Mouse (Mus musculus) liver, embryonic 16.5 days (tissue): Measurements from ENCODE around the gene Tgif2. TPM values are rescaled to one million over a fixed set of nuclear protein-coding genes. Genes with fewer than 3 reads are reported as not detected.

Source experiments
- ATAC-seq: fragments of 200-750 bp; cut with Nextera tagmentation; 2 replicates; pipeline ENCODE4 v1.8.0; 2017; ENCODE audit warnings: low read depth, mild to moderate bottlenecking, moderate number of reproducible peaks, moderate library complexity
- H3K27ac ChIP-seq: fragments of 300-500 bp; sonication (generic); 2 replicates; pipeline ENCODE4 v1.5.1; 2014; ENCODE audit warnings: mild to moderate bottlenecking, low read length
- H3K27me3 ChIP-seq: fragments of 300-500 bp; sonication (generic); 2 replicates; pipeline ENCODE4 v1.6.1; 2014; ENCODE audit warnings: low read depth, low read length, mixed read lengths; ENCODE audit not compliant: control insufficient read depth, insufficient read depth
- H3K36me3 ChIP-seq: fragments of 300-500 bp; sonication (generic); 2 replicates; pipeline ENCODE4 v1.6.1; 2014; ENCODE audit warnings: mild to moderate bottlenecking; ENCODE audit not compliant: control insufficient read depth, insufficient read depth
- H3K4me1 ChIP-seq: fragments of 300-500 bp; sonication (generic); 2 replicates; pipeline ENCODE4 v1.6.1; 2014; ENCODE audit warnings: low read depth, low read length, mixed read lengths; ENCODE audit not compliant: control insufficient read depth
- H3K4me2 ChIP-seq: fragments of 300-500 bp; sonication (generic); 2 replicates; pipeline ENCODE4 v1.6.1; 2014; ENCODE audit warnings: low read depth, low read length, mixed read lengths
- H3K4me3 ChIP-seq: fragments of 300-500 bp; sonication (generic); 2 replicates; pipeline ENCODE4 v1.5.1; 2014; ENCODE audit warnings: low read depth, mild to moderate bottlenecking, low read length
- H3K9ac ChIP-seq: fragments of 300-500 bp; sonication (generic); 2 replicates; pipeline ENCODE4 v1.6.1; 2014; ENCODE audit warnings: low read depth, low read length
- H3K9me3 ChIP-seq: fragments of 300-500 bp; sonication (generic); replicated peaks from 2 replicates; pipeline ENCODE4 v1.6.1; 2016; ENCODE audit warnings: low read length; ENCODE audit not compliant: control insufficient read depth
- WGBS: fragments of 180-500 bp; shearing (Covaris S2); extraction: QIAGEN DNeasy Blood & Tissue Kit; methylation state at CpG from one replicate; pipeline ENCODE4 v1.1.7; 2014; ENCODE audit not compliant: insufficient replicate concordance; 5-methylcytosine and 5-hydroxymethylcytosine counted together
- polyA plus RNA-seq: library from polyadenylated mRNA; unstranded; fragments of >200 nt; fragmentation: Nextera tagmentation; extraction: Ambion mirVana; gene quantifications from 2 replicates; pipeline ENCODE4 v1.2.1, GENCODE M21; 2015

The Tgif2 gene
- polyA plus RNA-seq, 1 experiment from 2014 or later: 5.4 TPM

DNA sequence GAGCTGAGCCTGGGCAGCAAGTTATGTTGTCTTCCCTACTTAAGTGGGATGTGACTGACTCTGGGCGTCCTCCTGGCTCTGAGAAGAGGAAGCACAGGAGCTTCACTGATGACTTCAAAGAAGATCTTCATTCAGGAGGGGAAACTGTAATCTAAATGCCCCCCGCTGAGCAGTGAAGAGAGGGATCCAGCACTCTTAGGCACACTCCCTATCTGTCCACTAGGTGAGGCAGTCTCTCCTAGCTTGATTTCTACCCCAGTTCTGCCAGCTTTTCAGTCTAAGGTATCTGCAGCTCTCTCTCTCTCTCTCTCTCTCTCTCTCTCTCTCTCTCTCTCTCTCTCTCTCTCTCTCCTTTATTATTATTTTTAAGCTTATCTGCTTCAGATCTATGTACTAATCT lies 63.6 kb downstream of the Tgif2 start:
- 43% methylated on average over 2 of the region's 2 CpGs for WGBS
- no peak overlapping the region for H3K4me2 ChIP-seq
- H3K9ac ChIP-seq: no peak overlapping the region
- no peaks in the 10 kb centered on the region for H3K36me3 ChIP-seq
- no peak overlapping the region for H3K27ac ChIP-seq
- peaks cover 3% of the 10 kb centered on the region for H3K4me1 ChIP-seq
- H3K9me3 ChIP-seq: no peaks in the 10 kb centered on the region
- no peaks in the 10 kb centered on the region; the same call in 1 of the 2 replicates for H3K27me3 ChIP-seq
- ATAC-seq: no peak
- no peak overlapping the region for H3K4me3 ChIP-seq

Other genes starting within 250 kb of the Tgif2 start
- gene Dlgap4, start 226.3 kb upstream of the Tgif2 start, polyA plus RNA-seq: 9.9 and 10.1 TPM in 2 replicates
- gene Myl9, start 64.6 kb upstream of the Tgif2 start, polyA plus RNA-seq: 43.0 and 56.1 TPM in 2 replicates
- gene 4930518I15Rik, start 17.9 kb downstream of the Tgif2 start, polyA plus RNA-seq: 2.1 and 2.6 TPM in 2 replicates
- 112 and 117 TPM in 2 replicates for gene Rab5if, start 23.1 kb downstream of the Tgif2 start, polyA plus RNA-seq
- gene Sla2, start 47.2 kb downstream of the Tgif2 start, polyA plus RNA-seq: 1.5 and 1.7 TPM in 2 replicates
- gene Ndrg3, start 152.0 kb downstream of the Tgif2 start, polyA plus RNA-seq: 30.8 and 32.6 TPM in 2 replicates
- gene Dsn1, start 167.1 kb downstream of the Tgif2 start, polyA plus RNA-seq: 26.7 and 28.0 TPM in 2 replicates
- 1.4 and 1.8 TPM in 2 replicates for gene Soga1, start 239.2 kb downstream of the Tgif2 start, polyA plus RNA-seq
- gene Tldc2, start 247.0 kb downstream of the Tgif2 start, polyA plus RNA-seq: not detected in 2 replicates